Mouse (Mus musculus) lung, postnatal 0 days (tissue): ENCODE data around the gene Prkcg.

Experiments used
- CTCF ChIP-seq: IDR thresholded peaks from 2 replicates; pipeline ENCODE4 v1.5.1; 2016; ENCODE audit warnings: antibody characterized with exemption, mild to moderate bottlenecking
- EP300 ChIP-seq: IDR thresholded peaks from 2 replicates; pipeline ENCODE4 v1.6.1; 2016; ENCODE audit warnings: antibody characterized with exemption, mild to moderate bottlenecking, control low read depth

- TF ChIP-seq CTCF (no peak), EP300 (no peak)
These were observed 62.6 kb downstream of the Prkcg start for GRCm38 (mm10) chr7:3351536-3351935.
